Mouse (Mus musculus) forebrain, embryonic 12.5 days (tissue): ENCODE results near the gene Ift43. TPM values are rescaled to one million over a fixed set of nuclear protein-coding genes. Genes with fewer than 3 reads are reported as not detected.

Source experiments
- ATAC-seq: fragments of 200-750 bp; cut with Nextera tagmentation; 2 replicates; pipeline ENCODE4 v1.8.0; 2017; ENCODE audit warnings: moderate TSS enrichment; ENCODE audit not compliant: low FRiP score
- H3K27ac ChIP-seq: fragments of 300-500 bp; sonication (generic); 2 replicates; pipeline ENCODE4 v1.5.1; 2016; ENCODE audit warnings: mild to moderate bottlenecking
- H3K27me3 ChIP-seq: fragments of 300-500 bp; sonication (generic); 2 replicates; pipeline ENCODE4 v1.6.1; 2016; ENCODE audit warnings: mild to moderate bottlenecking
- H3K36me3 ChIP-seq: fragments of 300-500 bp; sonication (generic); replicated peaks from 2 replicates; pipeline ENCODE4 v1.6.1; 2016; ENCODE audit warnings: mild to moderate bottlenecking
- H3K4me1 ChIP-seq: fragments of 300-500 bp; sonication (generic); 2 replicates; pipeline ENCODE4 v1.6.1; 2016
- H3K4me2 ChIP-seq: fragments of 300-500 bp; sonication (generic); 2 replicates; pipeline ENCODE4 v1.6.1; 2016; ENCODE audit warnings: mild to moderate bottlenecking, moderate library complexity
- H3K4me3 ChIP-seq: fragments of 300-500 bp; sonication (generic); replicated peaks from 2 replicates; pipeline ENCODE4 v1.5.1; 2016; ENCODE audit warnings: mild to moderate bottlenecking
- H3K9ac ChIP-seq: fragments of 300-500 bp; sonication (generic); 2 replicates; pipeline ENCODE4 v1.6.1; 2016; ENCODE audit warnings: mild to moderate bottlenecking
- H3K9me3 ChIP-seq: fragments of 300-500 bp; sonication (generic); 2 replicates; pipeline ENCODE4 v1.6.1; 2016
- WGBS: fragments of 180-500 bp; shearing (Covaris S2); methylation state at CpG from one replicate; pipeline ENCODE4 v1.1.7; 2016; 5-methylcytosine and 5-hydroxymethylcytosine counted together
- polyA plus RNA-seq: library from polyadenylated mRNA; unstranded; fragments of >200 nt; fragmentation: Nextera tagmentation; extraction: Ambion mirVana; gene quantifications from 2 replicates; pipeline ENCODE4 v1.2.1, GENCODE M21; 2016

Ift43 gene
- 91.9 and 94.3 TPM in 2 replicates for polyA plus RNA-seq

- Histone ChIP-seq H3K4me2 (peak within 1 kb of the TSS; percentile 82), H3K4me3 (peak within 1 kb of the TSS; percentile 76), H3K9me3 (no peaks in the 10 kb centered on the region), H3K27me3 (peaks cover 19% of the 10 kb centered on the region; the same call in 1 of the 2 replicates), H3K27ac (no peak within 1 kb of the TSS), H3K4me1 (peaks cover 15% of the 10 kb centered on the region), H3K36me3 (0 out of 2 replicates have a peak, but pooled peaks cover 4% of the 10 kb centered on the region), H3K9ac (peak within 1 kb of the TSS; percentile 68)
- ATAC-seq: peak; percentile 72
- WGBS: 1% methylated on average over 35 of the region's 35 CpGs
Observed at GRCm38 (mm10) chr12:86082481-86083012, at the start of gene Ift43. TSS of gene Ift43 (plus strand) at chr12:86082541.

DNA sequence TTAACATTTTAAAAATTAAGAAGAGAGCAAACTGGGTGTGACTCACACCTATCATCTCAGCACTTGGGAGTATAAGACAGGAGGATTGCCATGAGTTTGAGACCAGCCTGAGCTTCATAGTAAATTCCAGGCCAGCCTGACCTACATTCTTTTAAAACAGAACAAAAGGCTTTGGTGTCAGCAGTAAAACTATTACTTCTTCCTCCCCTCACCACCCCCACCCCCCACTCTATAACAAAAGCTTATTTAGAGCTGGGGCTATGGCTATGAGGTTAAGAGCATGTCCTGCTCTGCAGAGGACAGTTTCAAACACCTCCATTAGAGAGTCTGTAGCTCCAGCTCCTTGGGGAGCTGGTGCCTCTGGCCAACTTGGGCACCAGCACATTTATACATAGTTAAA lies 46.8 kb upstream of the Ift43 start:
- H3K4me3 ChIP-seq: no peak overlapping the region
- H3K4me1 ChIP-seq: peaks cover 17% of the 10 kb centered on the region

DNA sequence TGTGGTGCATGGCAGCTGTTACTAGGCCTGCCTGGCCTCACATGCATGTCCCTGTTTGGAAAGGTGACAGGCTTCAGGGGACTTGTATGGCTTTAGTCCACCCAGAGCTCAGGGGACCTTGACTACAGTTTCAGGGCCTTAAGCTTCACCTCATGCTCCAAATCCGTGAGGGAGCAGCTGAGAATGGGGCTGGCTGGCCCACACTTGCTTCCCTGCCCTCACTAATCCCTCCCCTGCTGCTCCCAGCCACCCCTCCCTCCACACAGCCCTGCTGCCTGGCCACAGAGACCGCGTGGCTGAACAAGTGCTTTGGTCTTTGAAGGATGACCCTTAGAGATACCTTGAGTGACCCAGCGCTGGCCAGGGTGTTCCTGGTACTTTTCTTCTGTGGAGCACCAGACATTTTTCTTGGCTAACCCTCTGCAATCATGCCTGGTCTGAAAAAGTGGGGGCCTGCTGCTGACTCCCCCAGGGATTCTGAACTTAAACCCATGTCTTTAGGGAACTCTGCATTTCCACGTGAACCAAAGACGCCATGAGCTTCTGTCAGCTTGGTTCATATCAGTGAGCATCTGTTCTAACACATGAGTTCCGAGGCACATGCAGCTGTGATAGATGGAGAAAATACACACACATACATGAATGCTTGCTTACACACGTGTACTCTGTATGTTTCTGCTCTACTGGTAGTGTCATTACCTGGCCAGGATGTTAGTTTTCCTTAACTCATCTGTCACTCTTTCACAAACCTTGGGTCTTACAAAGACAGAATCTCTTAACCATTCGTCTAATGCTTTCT lies 45.8 kb upstream of the Ift43 start:
- WGBS: 38% methylated on average over 9 of the region's 9 CpGs
- H3K9me3 ChIP-seq: no peaks in the 10 kb centered on the region
- peaks cover 17% of the 10 kb centered on the region for H3K4me1 ChIP-seq
- H3K4me3 ChIP-seq: no peak overlapping the region
- no peak overlapping the region for H3K4me2 ChIP-seq
- H3K27me3 ChIP-seq: no peaks in the 10 kb centered on the region
- H3K36me3 ChIP-seq: no peaks in the 10 kb centered on the region
- H3K27ac ChIP-seq: no peak overlapping the region
- no peak for ATAC-seq
- no peak overlapping the region for H3K9ac ChIP-seq

More for the DNA sequence above, 46.8 kb upstream of the Ift43 start:
- no peaks in the 10 kb centered on the region for H3K27me3 ChIP-seq
- H3K9me3 ChIP-seq: no peaks in the 10 kb centered on the region
- no peak overlapping the region for H3K9ac ChIP-seq
- H3K36me3 ChIP-seq: no peaks in the 10 kb centered on the region
- no peak overlapping the region for H3K4me2 ChIP-seq
- ATAC-seq: no peak
- no peak overlapping the region for H3K27ac ChIP-seq

GRCm38 (mm10) chr12:86037235-86037921 lies 45.0 kb upstream of the Ift43 start:
- 0 out of 2 replicates have a peak, but pooled peaks have one; percentile 41 for ATAC-seq
- WGBS: 26% methylated on average over 12 of the region's 12 CpGs
- Histone ChIP-seq H3K4me3 (no peak overlapping the region), H3K36me3 (no peaks in the 10 kb centered on the region), H3K4me1 (peaks cover 17% of the 10 kb centered on the region), H3K27me3 (no peaks in the 10 kb centered on the region), H3K4me2 (no peak overlapping the region), H3K27ac (no peak overlapping the region), H3K9me3 (no peaks in the 10 kb centered on the region), H3K9ac (no peak overlapping the region)

- ATAC-seq: no peak
- 79% methylated on average over 5 of the region's 5 CpGs for WGBS
- no peaks in the 10 kb centered on the region for H3K27me3 ChIP-seq
Observed at GRCm38 (mm10) chr12:86039078-86039477, 43.3 kb upstream of the Ift43 start.

DNA sequence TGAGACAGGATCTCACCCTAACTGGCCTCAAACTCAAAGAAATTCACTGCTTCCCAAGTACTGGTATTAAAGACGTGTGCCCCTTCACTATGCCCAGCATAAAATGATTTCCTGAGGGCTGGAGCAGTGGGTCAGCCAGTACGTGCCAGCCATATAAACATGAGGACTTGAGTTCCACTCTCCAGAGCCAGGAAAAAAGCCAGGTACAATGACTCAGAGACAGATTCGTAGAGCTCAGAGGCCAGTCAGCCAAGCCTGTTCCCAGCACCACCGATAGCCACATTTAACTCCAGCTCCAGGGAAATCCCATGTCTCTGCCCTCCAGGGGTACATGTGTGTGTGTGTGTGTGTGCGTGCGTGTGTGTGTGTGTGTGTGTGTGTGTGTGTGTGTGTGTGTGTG lies 42.6 kb upstream of the Ift43 start:
- Histone ChIP-seq H3K36me3 (peaks cover 8% of the 10 kb centered on the region), H3K4me3 (no peak overlapping the region), H3K4me1 (peaks cover 17% of the 10 kb centered on the region), H3K27me3 (no peaks in the 10 kb centered on the region), H3K9me3 (peaks cover 9% of the 10 kb centered on the region; the same call in 1 of the 2 replicates), H3K9ac (no peak overlapping the region), H3K27ac (no peak overlapping the region), H3K4me2 (no peak overlapping the region)
- WGBS: 89% methylated on average over 6 of the region's 6 CpGs
- ATAC-seq: no peak

More at GRCm38 (mm10) chr12:86039078-86039477, 43.3 kb upstream of the Ift43 start:
- Histone ChIP-seq H3K4me1 (peaks cover 17% of the 10 kb centered on the region), H3K9me3 (peaks cover 9% of the 10 kb centered on the region; the same call in 1 of the 2 replicates), H3K4me3 (no peak overlapping the region), H3K9ac (no peak overlapping the region), H3K4me2 (no peak overlapping the region), H3K27ac (no peak overlapping the region), H3K36me3 (peaks cover 8% of the 10 kb centered on the region)

GRCm38 (mm10) chr12:86046141-86046540 lies 36.2 kb upstream of the Ift43 start:
- Histone ChIP-seq H3K4me1 (no peaks in the 10 kb centered on the region; the same call in 1 of the 2 replicates), H3K27me3 (no peaks in the 10 kb centered on the region), H3K4me3 (no peak overlapping the region), H3K4me2 (no peak overlapping the region), H3K36me3 (peaks cover 8% of the 10 kb centered on the region), H3K9me3 (peaks cover 9% of the 10 kb centered on the region; the same call in 1 of the 2 replicates), H3K27ac (no peak overlapping the region), H3K9ac (no peak overlapping the region)
- ATAC-seq: no peak
- WGBS: 74% methylated on average over 5 of the region's 5 CpGs

GRCm38 (mm10) chr12:86046776-86047175 lies 35.6 kb upstream of the Ift43 start:
- no peak for ATAC-seq
- Histone ChIP-seq H3K9me3 (peaks cover 9% of the 10 kb centered on the region; the same call in 1 of the 2 replicates), H3K36me3 (peaks cover 8% of the 10 kb centered on the region), H3K4me1 (no peaks in the 10 kb centered on the region; the same call in 1 of the 2 replicates), H3K4me3 (no peak overlapping the region), H3K4me2 (no peak overlapping the region), H3K9ac (no peak overlapping the region), H3K27me3 (no peaks in the 10 kb centered on the region), H3K27ac (no peak overlapping the region)
- 97% methylated on average over 2 of the region's 2 CpGs for WGBS

DNA sequence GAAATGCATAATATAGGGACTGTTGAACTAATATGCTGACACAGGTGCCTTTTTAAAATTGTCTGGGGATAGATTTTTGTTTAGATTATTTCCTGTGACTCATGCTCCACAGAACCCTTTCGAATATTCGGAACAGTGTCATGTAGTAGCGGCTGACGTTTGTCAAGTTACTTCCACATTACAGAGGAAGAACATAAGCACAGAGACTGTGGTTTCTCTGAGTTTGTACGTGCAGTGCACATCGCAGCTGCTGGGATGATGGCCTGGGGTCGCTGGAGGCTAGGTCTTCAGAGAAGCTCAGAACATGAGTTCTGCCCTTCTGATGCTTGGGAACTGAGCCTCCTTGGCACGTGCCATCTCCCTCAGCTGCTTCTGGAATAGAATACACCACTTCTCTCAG lies 35.0 kb upstream of the Ift43 start:
- H3K36me3 ChIP-seq: peaks cover 8% of the 10 kb centered on the region
- no peaks in the 10 kb centered on the region; the same call in 1 of the 2 replicates for H3K4me1 ChIP-seq
- no peaks in the 10 kb centered on the region for H3K27me3 ChIP-seq
- H3K27ac ChIP-seq: no peak overlapping the region
- 90% methylated on average over 8 of the region's 8 CpGs for WGBS
- no peak for ATAC-seq
- H3K9me3 ChIP-seq: peaks cover 9% of the 10 kb centered on the region; the same call in 1 of the 2 replicates
- H3K9ac ChIP-seq: no peak overlapping the region
- no peak overlapping the region for H3K4me2 ChIP-seq
- H3K4me3 ChIP-seq: no peak overlapping the region

DNA sequence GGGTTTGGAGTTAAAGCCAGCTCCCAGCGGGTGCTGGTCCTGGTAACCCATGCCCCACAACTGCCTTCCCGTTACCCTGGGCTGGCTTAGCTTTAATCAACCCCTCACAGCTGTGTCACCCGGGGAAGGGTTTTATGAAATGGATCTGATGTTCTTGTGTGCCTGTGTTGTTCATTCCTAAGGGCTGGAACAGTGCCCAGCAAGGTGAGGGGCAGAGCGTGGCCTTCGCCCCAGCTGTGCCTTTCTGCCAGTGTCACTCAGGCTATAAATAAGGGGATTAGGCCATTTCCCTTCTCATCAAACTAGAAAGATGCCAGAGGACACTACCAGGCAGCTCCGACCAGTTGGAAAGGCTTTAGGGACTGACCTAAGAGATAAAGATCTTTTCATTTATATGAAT lies 32.5 kb upstream of the Ift43 start:
- Histone ChIP-seq H3K4me3 (no peak overlapping the region), H3K36me3 (no peaks in the 10 kb centered on the region), H3K27me3 (no peaks in the 10 kb centered on the region), H3K4me2 (no peak overlapping the region), H3K27ac (no peak overlapping the region), H3K9ac (no peak overlapping the region), H3K9me3 (no peaks in the 10 kb centered on the region), H3K4me1 (no peaks in the 10 kb centered on the region; the same call in 1 of the 2 replicates)
- 71% methylated on average over 6 of the region's 6 CpGs for WGBS
- ATAC-seq: no peak

DNA sequence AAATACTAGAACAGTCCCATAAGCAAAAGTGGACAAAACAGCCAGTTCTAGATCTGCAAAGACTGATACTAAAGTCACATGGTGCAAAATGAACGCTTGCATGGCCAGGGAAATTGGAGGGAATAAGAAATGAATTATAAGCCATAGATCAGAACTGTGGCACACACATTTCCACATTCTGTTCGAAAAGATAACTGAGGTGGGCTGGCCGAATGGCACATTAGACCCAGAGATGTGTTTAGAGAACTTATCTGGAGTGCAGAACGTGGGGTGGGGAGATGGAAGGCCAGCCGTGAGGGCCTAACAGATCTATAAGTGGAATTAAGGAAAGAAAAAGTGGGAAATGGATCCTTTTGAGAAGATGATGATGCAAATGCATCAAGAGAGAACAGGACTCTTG lies 30.9 kb upstream of the Ift43 start:
- Histone ChIP-seq H3K9ac (no peak overlapping the region), H3K4me3 (no peak overlapping the region), H3K4me1 (no peaks in the 10 kb centered on the region), H3K27me3 (no peaks in the 10 kb centered on the region), H3K9me3 (no peaks in the 10 kb centered on the region), H3K36me3 (no peaks in the 10 kb centered on the region), H3K27ac (no peak overlapping the region), H3K4me2 (no peak overlapping the region)
- WGBS: 95% methylated on average over 5 of the region's 5 CpGs
- ATAC-seq: no peak

DNA sequence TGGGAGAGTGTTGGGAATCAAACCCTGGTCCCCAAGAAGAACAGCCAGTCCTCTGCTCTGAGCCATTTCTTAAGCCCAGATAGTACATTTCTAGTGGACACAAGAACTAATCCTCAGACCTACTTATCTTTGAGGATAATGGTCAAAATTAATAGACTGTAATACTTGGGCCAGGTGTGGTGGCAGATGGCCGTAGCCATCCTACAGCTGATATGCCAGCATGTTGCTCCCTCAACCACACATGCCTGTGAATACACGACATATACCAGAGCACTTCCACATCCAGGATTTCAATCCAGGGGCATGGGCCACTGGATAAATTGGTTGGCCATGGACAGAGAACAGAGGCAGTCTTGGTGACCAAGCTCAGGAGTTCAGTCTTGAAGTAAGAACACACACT lies 27.0 kb upstream of the Ift43 start:
- Histone ChIP-seq H3K9ac (no peak overlapping the region), H3K4me3 (no peak overlapping the region), H3K4me2 (no peak overlapping the region), H3K27ac (no peak overlapping the region), H3K27me3 (no peaks in the 10 kb centered on the region), H3K36me3 (no peaks in the 10 kb centered on the region), H3K9me3 (no peaks in the 10 kb centered on the region), H3K4me1 (no peaks in the 10 kb centered on the region)
- WGBS: 95% methylated on average over 2 of the region's 2 CpGs
- ATAC-seq: no peak
